Mouse (Mus musculus) heart, embryonic 11.5 days (tissue): ENCODE data around the gene Cog7. TPM values are rescaled to one million over a fixed set of nuclear protein-coding genes. Genes with fewer than 3 reads are reported as not detected.

Experiments
- ATAC-seq: fragments of 200-750 bp; cut with Nextera tagmentation; replicated peaks from 2 replicates; pipeline ENCODE4 v1.8.0; 2017; ENCODE audit warnings: moderate library complexity; ENCODE audit not compliant: insufficient number of reproducible peaks, low FRiP score, low TSS enrichment
- H3K27ac ChIP-seq: fragments of 300-500 bp; sonication (generic); 2 replicates; pipeline ENCODE4 v1.5.1; 2014; ENCODE audit warnings: mild to moderate bottlenecking, low read depth, low read length
- H3K27me3 ChIP-seq: fragments of 300-500 bp; sonication (generic); 2 replicates; pipeline ENCODE4 v1.6.1; 2014; ENCODE audit warnings: mild to moderate bottlenecking, low read length, mixed read lengths; ENCODE audit not compliant: control insufficient read depth, insufficient read depth
- H3K36me3 ChIP-seq: fragments of 300-500 bp; sonication (generic); 2 replicates; pipeline ENCODE4 v1.6.1; 2014; ENCODE audit warnings: mild to moderate bottlenecking, low read length, moderate library complexity, mixed read lengths; ENCODE audit not compliant: control insufficient read depth, insufficient read depth
- H3K4me1 ChIP-seq: fragments of 300-500 bp; sonication (generic); 2 replicates; pipeline ENCODE4 v1.6.1; 2014; ENCODE audit warnings: low read length; ENCODE audit not compliant: control insufficient read depth, insufficient read depth
- H3K4me2 ChIP-seq: fragments of 300-500 bp; sonication (generic); 2 replicates; pipeline ENCODE4 v1.6.1; 2014; ENCODE audit warnings: mild to moderate bottlenecking, moderate library complexity
- H3K4me3 ChIP-seq: fragments of 300-500 bp; sonication (generic); 2 replicates; pipeline ENCODE4 v1.5.1; 2014; ENCODE audit warnings: low read depth, low read length
- H3K9ac ChIP-seq: fragments of 300-500 bp; sonication (generic); 2 replicates; pipeline ENCODE4 v1.6.1; 2014; ENCODE audit warnings: mild to moderate bottlenecking, low read depth, low read length, moderate library complexity
- H3K9me3 ChIP-seq: fragments of 300-500 bp; sonication (generic); replicated peaks from 2 replicates; pipeline ENCODE4 v1.6.1; 2016; ENCODE audit warnings: low read length; ENCODE audit not compliant: control insufficient read depth
- WGBS: fragments of 180-500 bp; shearing (Covaris S2); extraction: QIAGEN DNeasy Blood & Tissue Kit; methylation state at CpG from one replicate; pipeline ENCODE4 v1.1.7; 2014; ENCODE audit not compliant: insufficient replicate concordance; 5-methylcytosine and 5-hydroxymethylcytosine counted together
- polyA plus RNA-seq: library from polyadenylated mRNA; unstranded; fragments of >200 nt; fragmentation: Nextera tagmentation; extraction: Ambion mirVana; gene quantifications from 2 replicates; pipeline ENCODE4 v1.2.1, GENCODE M21; 2014

Gene Cog7
- polyA plus RNA-seq, 1 experiment from 2014 or later: 17.4 TPM

DNA sequence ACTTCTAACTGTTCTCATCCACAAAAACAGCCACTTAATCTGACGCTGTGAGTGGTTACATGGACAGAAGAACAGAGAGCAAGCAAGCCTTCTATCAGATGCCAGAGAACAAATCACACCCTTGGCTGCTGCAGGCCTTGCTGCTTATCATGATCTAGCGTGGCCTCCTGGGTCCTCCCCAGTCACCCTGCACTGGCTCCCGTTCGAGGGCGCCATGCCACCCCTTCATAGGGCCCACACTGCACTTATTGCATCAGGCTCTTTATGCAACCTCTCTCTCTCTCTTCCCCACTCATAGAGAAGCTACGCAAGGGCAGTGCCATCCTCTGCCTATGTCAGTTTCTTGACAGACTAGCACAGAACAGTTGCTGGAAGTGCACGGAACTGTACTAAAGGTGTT, 15.3 kb downstream of the Cog7 start:
- no peaks in the 10 kb centered on the region for H3K27me3 ChIP-seq
- WGBS: 81% methylated on average over 7 of the region's 7 CpGs
- no peak overlapping the region for H3K27ac ChIP-seq
- no peak for ATAC-seq
- peaks cover 3% of the 10 kb centered on the region; the same call in 1 of the 2 replicates for H3K4me1 ChIP-seq
- H3K9me3 ChIP-seq: peaks cover 2% of the 10 kb centered on the region; the same call in 1 of the 2 replicates
- no peaks in the 10 kb centered on the region for H3K36me3 ChIP-seq
- no peak overlapping the region for H3K9ac ChIP-seq
- no peak overlapping the region for H3K4me2 ChIP-seq
- H3K4me3 ChIP-seq: no peak overlapping the region

DNA sequence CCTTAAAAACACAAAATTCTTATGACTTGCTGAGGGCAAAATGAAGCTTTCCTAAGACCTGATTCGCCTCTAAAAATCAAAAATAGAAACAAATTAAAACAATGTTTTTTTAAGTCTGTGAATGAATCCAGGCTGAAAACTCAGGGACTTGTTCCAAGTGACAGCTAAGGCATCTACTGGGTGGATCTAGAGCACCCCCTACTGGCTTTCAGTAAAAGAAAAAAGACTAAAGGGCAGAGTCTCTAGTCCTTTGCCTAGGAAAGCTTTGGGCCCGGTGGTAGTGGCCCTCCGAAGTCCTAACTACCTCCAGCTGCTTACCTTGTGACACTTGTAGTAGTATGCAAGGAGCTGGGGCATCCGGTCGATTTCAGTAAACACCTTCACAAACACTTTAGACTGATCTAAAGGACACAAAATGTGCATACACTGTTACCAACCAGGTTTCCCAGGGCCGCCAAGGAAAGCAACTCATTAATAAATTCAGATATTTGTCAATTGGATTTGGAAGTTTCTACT, 17.6 kb downstream of the Cog7 start:
- WGBS: 56% methylated on average over 6 of the region's 6 CpGs
- Histone ChIP-seq H3K9ac (no peak overlapping the region), H3K9me3 (peaks cover 2% of the 10 kb centered on the region; the same call in 1 of the 2 replicates), H3K4me1 (peaks cover 3% of the 10 kb centered on the region; the same call in 1 of the 2 replicates), H3K27me3 (no peaks in the 10 kb centered on the region), H3K4me3 (no peak overlapping the region), H3K27ac (no peak overlapping the region), H3K4me2 (no peak overlapping the region), H3K36me3 (no peaks in the 10 kb centered on the region)
- no peak for ATAC-seq

DNA sequence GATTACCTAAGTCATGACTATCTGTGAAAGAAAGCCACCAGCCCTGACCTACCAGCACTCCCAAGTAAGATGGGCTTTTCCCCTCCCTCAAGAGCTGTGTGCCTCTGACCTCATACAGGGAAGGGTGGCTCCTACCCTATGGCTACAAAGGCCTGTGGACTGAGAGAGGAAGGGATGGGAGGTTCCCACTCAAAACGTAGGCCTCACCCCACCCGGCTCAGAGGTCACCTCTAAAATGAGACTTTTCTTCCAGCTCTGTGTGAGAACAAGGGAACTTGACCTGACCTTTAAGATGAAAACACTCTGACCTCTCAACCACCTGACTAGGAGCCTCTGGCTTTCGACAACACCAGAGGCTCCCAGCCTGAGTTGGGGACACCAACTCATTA, 18.9 kb downstream of the Cog7 start:
- ATAC-seq: no peak
- no peaks in the 10 kb centered on the region for H3K4me1 ChIP-seq
- H3K4me3 ChIP-seq: no peak overlapping the region
- 61% methylated on average over 3 of the region's 3 CpGs for WGBS
- no peaks in the 10 kb centered on the region for H3K36me3 ChIP-seq
- H3K4me2 ChIP-seq: no peak overlapping the region
- H3K27ac ChIP-seq: no peak overlapping the region
- H3K9me3 ChIP-seq: peaks cover 2% of the 10 kb centered on the region; the same call in 1 of the 2 replicates
- no peaks in the 10 kb centered on the region for H3K27me3 ChIP-seq
- no peak overlapping the region for H3K9ac ChIP-seq

DNA sequence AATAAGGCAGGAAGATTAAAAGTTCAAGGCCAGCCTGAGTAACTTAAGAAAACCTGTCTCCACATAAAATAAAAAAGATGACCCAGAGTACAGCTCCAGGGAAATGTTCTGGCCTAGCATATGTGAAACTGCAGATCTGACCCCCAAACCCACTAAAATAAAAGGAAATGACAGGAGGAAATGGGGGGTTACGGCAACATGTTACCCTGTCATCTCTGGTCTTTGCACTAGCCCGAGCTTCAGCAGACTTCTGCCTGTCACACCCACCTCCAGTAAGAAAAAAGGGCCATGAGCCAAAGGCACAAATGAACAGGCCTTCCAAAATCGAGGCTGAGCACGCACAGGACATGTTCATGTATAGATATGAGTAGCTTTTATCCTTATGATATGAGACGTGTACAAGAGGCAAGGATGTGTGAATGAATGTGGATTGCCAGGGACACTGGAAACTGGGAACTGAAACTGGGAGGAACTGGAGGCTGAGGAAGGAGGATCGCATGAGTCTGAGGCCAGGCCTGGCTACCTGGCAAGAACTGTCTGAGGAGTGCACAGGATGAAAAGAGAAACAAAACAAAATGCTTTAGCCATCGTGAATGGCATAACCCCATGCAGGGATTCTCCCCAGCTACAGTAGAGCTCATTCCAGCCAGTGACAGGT, 19.5 kb downstream of the Cog7 start:
- ATAC-seq: no peak
- H3K4me1 ChIP-seq: no peaks in the 10 kb centered on the region
- no peaks in the 10 kb centered on the region for H3K36me3 ChIP-seq
- no peaks in the 10 kb centered on the region for H3K27me3 ChIP-seq
- H3K9ac ChIP-seq: no peak overlapping the region
- no peak overlapping the region for H3K4me2 ChIP-seq
- peaks cover 2% of the 10 kb centered on the region; the same call in 1 of the 2 replicates for H3K9me3 ChIP-seq
- no peak overlapping the region for H3K4me3 ChIP-seq
- no peak overlapping the region for H3K27ac ChIP-seq
- WGBS: 83% methylated on average over 7 of the region's 7 CpGs

DNA sequence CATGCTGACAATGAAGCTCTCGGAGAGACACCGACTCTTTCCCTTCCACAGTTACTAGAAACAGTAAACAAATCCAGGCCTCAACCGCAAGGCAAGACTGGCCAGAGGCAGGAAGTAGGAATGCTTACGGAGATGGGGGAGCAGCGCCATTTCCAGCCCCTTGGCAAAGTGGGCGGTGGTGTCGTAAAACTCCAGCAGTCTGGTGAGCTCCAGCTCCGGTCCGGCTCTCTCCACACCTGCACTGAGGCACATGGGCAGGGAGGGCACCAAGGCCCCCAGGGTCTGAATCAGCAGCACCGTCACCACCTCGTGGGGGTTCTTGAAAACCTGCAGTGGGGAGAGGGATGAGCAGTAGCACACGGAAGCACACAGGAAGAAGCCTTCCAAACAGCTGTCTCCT, 25.7 kb downstream of the Cog7 start:
- no peak overlapping the region for H3K9ac ChIP-seq
- WGBS: 82% methylated on average over 12 of the region's 12 CpGs
- ATAC-seq: no peak
- no peak overlapping the region for H3K4me2 ChIP-seq
- no peak overlapping the region for H3K27ac ChIP-seq
- no peak overlapping the region for H3K4me3 ChIP-seq
- no peaks in the 10 kb centered on the region for H3K27me3 ChIP-seq
- no peaks in the 10 kb centered on the region for H3K9me3 ChIP-seq
- H3K36me3 ChIP-seq: peaks cover 11% of the 10 kb centered on the region
- no peaks in the 10 kb centered on the region for H3K4me1 ChIP-seq

DNA sequence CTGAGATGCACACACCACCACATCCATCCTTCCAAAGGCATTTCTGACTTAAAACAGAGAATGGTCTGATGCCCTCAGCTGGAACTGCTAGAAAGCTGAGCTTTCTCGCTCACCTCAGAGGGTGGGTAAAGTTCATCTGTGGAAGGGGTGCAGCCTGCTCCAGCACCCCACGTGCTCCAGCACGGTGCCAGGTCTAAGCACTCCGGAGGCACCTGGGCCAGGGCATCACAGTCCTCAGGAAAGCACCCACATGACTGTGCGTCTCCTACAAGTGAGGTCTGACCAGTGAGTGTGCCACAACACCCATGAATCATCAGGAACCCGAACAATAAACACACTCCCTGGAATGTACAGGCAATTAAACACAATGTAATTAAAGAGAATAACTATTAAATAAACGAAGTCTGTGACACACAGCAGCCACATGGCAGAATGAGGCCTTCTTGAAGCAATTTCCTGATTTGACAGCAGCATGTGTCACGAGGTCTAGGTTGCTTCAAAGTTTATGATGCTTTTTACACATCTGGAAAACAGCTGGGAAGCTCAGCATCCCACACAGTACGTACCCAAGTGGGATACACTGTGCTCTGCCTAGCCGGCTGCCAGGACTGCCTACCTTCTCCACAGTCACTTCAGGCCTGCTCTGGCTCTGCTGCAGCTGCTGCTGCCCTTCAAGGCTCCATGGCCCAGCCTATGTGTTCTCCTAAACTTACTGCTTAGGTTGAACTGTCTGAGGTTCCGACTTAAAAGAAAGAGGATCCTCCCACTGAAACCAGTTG, 26.4 kb downstream of the Cog7 start:
- H3K9me3 ChIP-seq: no peaks in the 10 kb centered on the region
- no peaks in the 10 kb centered on the region for H3K27me3 ChIP-seq
- peaks cover 14% of the 10 kb centered on the region for H3K36me3 ChIP-seq
- 88% methylated on average over 11 of the region's 11 CpGs for WGBS
- H3K27ac ChIP-seq: no peak overlapping the region
- no peak for ATAC-seq
- no peak overlapping the region for H3K4me3 ChIP-seq
- H3K4me1 ChIP-seq: no peaks in the 10 kb centered on the region
- H3K9ac ChIP-seq: no peak overlapping the region
- no peak overlapping the region for H3K4me2 ChIP-seq

DNA sequence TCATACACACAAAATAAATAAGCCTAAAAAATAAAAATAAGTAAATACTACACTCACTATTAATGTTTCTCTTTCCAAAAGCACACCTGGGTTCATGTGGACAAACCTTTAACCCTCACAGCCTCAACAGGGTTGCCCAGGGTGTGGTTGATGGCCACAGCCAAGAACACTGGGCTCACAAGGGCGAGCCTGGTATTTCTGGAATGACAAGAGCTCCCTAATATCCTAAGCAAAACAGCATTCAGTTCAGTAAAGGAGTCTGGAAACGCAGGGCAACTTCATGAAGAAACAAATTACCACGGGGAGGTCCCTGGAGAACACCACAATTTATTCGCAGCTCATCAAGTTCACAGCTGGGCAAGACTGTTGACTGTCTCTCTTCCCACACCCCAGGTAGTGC, 34.0 kb downstream of the Cog7 start:
- no peak for ATAC-seq
- Histone ChIP-seq H3K4me2 (no peak overlapping the region), H3K36me3 (peaks cover 6% of the 10 kb centered on the region), H3K4me3 (no peak overlapping the region), H3K9me3 (no peaks in the 10 kb centered on the region), H3K27ac (no peak overlapping the region), H3K27me3 (no peaks in the 10 kb centered on the region), H3K4me1 (peaks cover 11% of the 10 kb centered on the region), H3K9ac (no peak overlapping the region)
- 51% methylated on average over 4 of the region's 4 CpGs for WGBS

DNA sequence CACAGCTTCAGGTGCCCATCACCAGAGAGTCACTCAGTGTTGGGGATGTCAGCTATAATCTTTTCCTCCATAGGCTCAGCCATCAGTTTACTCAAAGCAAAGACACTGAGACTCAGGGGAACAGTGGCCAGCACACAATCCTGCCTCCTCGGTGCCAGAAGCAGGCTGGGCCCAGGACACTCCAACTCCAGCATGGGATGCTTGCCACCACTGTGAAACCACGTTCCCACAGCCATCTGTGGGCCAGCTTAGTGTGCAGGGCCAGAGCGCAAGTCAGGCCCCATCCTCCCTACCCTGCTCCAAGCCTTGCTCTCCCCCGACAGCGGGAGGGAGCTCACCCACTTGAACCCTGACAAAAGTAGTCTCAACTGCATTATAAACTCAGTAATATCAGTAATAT, 35.3 kb downstream of the Cog7 start:
- WGBS: 83% methylated on average over 5 of the region's 5 CpGs
- no peaks in the 10 kb centered on the region for H3K27me3 ChIP-seq
- no peak overlapping the region for H3K9ac ChIP-seq
- peaks cover 11% of the 10 kb centered on the region for H3K4me1 ChIP-seq
- no peak overlapping the region for H3K4me2 ChIP-seq
- no peaks in the 10 kb centered on the region for H3K9me3 ChIP-seq
- H3K36me3 ChIP-seq: peaks cover 6% of the 10 kb centered on the region
- ATAC-seq: no peak
- H3K27ac ChIP-seq: no peak overlapping the region
- no peak overlapping the region for H3K4me3 ChIP-seq
